Mouse (Mus musculus): ENCODE results near the gene Gm42517. TPM values are rescaled to one million over a fixed set of nuclear protein-coding genes. Genes with fewer than 3 reads are reported as not detected.

Gm42517 gene
- polyA plus RNA-seq, 1 experiment from 2014 or later, result not detected

DNA sequence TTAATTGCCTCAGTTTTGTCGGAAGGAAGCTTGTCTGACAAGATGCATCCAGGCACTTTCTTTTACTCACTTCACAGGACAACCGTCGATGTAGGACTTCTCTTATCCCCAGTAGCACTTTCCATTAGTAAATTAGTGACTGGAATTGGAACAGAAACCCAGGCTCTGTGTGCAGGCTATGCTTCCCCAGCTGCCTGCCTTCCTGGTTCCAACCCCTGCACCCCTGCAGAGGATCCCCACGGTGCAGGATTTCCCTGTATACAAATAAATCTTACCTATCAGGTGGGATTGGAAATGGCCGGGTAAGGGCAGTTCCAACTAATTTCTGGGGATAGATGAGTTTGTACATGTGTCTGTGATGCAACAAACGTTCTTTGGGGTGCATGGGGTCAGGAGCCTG lies 2.2 kb upstream of the Gm42517 start:
- no peak overlapping the region for H3K9ac ChIP-seq
- no peaks in the 10 kb centered on the region for H3K36me3 ChIP-seq
- no peak overlapping the region for H3K4me3 ChIP-seq
- WGBS, result 3% methylated on average over 6 of the region's 6 CpGs
- no peak overlapping the region for H3K27ac ChIP-seq (replicated peaks)
- peaks cover 31% of the 10 kb centered on the region for H3K4me1 ChIP-seq
- H3K27me3 ChIP-seq (replicated peaks), result peaks cover 94% of the 10 kb centered on the region
- H3K9me3 ChIP-seq, result no peaks in the 10 kb centered on the region
- no peak for ATAC-seq (ENCODE audit: extremely low read depth, insufficient number of reproducible peaks, low FRiP score, low TSS enrichment)
- H3K4me2 ChIP-seq, result no peak overlapping the region

DNA sequence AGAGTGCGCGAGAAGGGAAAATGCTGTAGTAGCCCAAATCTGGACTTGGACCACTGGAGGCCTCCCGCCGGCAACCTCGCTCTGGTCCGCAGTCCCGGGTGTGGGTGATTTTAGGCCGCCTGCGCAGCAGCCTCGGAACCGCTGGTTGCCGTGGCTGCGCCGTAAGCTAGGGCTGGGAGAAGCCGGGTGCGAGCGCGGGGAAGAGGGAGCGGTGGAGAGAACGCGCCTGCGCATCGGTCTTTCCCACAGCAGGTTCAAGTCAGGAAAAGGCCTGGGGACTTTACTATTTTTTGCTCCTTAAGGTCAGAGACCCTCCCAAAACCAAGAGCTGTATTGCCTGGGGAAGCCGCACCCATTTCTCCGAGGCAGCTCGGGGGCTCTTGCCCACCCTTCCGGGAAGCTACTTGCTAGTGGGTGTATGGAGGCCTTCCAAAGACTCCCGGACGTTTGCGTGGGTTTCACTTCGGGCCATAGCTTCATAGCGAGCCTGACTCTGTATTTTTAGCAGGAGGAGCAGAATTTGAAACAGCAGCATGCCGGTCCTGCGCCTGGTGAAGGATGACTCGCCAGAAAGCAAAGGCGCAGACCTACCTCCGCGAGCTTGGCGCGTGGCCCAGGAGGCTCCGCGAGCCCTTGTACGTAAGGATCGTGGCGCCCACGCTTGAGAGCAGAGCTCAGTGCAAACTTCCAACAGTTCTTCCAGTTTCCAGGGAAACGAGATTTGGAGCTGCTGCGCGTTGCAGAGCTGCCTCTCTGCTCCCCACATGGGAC lies 1.3 kb upstream of the Gm42517 start:
- WGBS, result 1% methylated on average over 49 of the region's 49 CpGs
- no peaks in the 10 kb centered on the region for H3K36me3 ChIP-seq
- H3K4me1 ChIP-seq, result peaks cover 31% of the 10 kb centered on the region
- no peak overlapping the region for H3K27ac ChIP-seq (replicated peaks)
- peaks cover 97% of the 10 kb centered on the region for H3K27me3 ChIP-seq (replicated peaks)
- no peaks in the 10 kb centered on the region for H3K9me3 ChIP-seq
- ATAC-seq (ENCODE audit: extremely low read depth, insufficient number of reproducible peaks, low FRiP score, low TSS enrichment), result no peak
- peak overlapping the region; percentile 64 for H3K4me3 ChIP-seq
- H3K9ac ChIP-seq, result peak overlapping the region; percentile 58
- H3K4me2 ChIP-seq, result peak overlapping the region; percentile 88

DNA sequence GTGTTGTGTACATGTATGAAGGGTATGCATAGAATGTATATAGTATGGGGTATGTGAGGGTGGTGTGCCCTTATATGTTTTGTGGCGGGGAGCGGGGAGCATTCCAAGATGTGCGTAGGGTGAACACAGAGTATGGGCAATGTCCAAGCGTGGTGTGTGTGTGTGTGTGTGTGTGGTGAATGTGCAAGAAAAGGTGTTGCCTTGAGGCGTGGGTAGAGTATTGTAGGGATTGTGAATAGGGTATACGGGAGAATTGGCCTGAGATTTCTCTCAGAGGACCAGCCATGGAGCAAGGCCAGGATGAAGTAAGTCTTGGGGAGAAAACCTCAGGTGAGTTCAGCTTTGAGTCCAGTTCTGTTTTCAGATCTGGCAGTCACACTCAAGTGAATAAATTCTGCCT lies 724 bp upstream of the Gm42517 start:
- H3K9ac ChIP-seq, result peak overlapping the region; percentile 58; the same call in 1 of the 2 replicates
- ATAC-seq (ENCODE audit: extremely low read depth, insufficient number of reproducible peaks, low FRiP score, low TSS enrichment), result no peak
- no peak overlapping the region for H3K27ac ChIP-seq (replicated peaks)
- H3K36me3 ChIP-seq, result no peaks in the 10 kb centered on the region
- peaks cover 98% of the 10 kb centered on the region for H3K27me3 ChIP-seq (replicated peaks)
- H3K9me3 ChIP-seq, result no peaks in the 10 kb centered on the region
- H3K4me3 ChIP-seq, result peak overlapping the region; percentile 64
- H3K4me1 ChIP-seq, result peaks cover 31% of the 10 kb centered on the region
- 7% methylated on average over 6 of the region's 6 CpGs for WGBS
- H3K4me2 ChIP-seq, result peak overlapping the region; percentile 88

DNA sequence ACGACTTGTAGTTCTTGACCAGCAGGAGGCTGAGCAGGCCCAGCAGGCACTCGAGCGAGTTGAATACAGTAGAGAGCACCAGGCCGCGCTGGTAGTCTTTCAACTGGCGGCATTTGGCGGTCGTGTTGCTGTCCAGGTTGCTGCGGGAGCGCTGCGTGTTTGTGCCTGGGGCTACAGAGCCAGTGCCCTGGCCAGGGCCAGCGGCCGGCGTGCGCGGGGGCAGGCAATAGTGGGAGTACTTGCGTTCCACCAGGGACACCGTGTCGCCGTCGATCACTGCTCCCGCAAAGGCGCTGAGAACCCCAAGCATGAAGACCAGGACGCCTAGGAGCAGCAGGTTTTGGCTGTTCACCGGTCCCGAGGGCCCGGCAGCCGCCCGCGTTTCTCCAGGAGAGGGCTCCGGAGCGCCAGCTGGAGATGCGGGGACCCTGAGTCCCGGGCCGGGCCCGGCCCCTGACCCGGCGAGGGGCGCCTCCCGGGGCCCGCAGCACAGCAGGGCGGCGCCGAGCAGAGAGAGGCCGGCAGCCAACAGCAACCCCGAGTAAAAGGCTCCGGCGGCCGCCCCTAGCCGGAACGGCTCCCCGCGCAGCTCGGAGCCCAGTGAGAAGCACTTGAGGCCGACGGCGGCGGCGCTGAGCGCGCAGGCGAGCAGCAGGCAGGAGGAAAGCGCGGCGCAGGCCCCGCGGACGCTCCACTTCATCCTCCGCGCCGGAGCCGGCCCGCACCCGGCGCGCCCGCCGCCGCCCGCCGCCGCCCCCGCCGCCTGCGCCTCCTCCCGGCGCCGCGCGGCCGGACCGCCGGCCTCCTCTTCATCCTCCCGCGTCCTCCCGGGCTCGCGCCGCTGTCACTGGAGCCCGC lies 509 bp downstream of the Gm42517 start:
- H3K4me2 ChIP-seq, result peak overlapping the region; percentile 88
- under 1% methylated on average over 89 of the region's 100 CpGs for WGBS
- H3K4me3 ChIP-seq, result peak overlapping the region; percentile 64
- peak overlapping the region; percentile 76 for H3K9ac ChIP-seq
- H3K9me3 ChIP-seq, result no peaks in the 10 kb centered on the region
- ATAC-seq (ENCODE audit: extremely low read depth, insufficient number of reproducible peaks, low FRiP score, low TSS enrichment), result 0 out of 2 replicates have a peak, but pooled peaks have one; percentile 2
- no peaks in the 10 kb centered on the region for H3K36me3 ChIP-seq
- peaks cover 98% of the 10 kb centered on the region for H3K27me3 ChIP-seq (replicated peaks)
- H3K27ac ChIP-seq (replicated peaks), result no peak overlapping the region
- peaks cover 31% of the 10 kb centered on the region for H3K4me1 ChIP-seq

DNA sequence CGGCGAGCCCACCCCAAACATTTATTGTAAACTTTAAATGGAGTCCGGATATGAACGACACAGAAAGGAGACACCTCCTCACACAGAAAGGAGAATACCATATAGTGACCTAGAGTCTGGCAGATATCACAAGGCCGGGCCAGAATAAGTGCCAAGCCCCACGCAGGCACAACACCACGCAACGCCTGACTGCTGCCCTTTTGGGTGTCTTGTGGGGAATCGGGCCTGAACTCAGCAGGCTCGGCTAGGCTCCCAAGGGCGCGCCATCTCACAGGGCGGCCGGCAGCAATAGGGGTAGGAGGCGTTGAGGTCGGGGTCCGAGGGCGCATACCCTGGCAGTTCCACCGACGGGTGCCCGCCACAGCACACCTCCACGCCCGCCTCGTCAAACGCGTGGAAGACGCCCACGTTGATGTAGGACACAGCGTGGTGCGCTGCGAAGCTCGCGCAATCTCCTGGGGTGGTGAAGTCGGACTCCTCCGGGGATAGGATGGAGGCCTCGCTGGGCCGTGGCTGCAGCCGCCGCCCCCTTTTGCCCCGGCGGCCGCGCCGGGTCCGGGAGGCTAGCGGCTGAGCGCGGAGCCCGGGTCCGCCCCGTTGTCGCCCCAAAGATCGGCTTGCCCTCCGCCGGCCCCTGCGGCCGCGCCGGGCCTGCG lies 1.3 kb downstream of the Gm42517 start:
- WGBS, result 3% methylated on average over 51 of the region's 60 CpGs
- no peak overlapping the region for H3K27ac ChIP-seq (replicated peaks)
- no peak; the same call in 1 of the 2 replicates for ATAC-seq (ENCODE audit: extremely low read depth, insufficient number of reproducible peaks, low FRiP score, low TSS enrichment)
- H3K36me3 ChIP-seq, result no peaks in the 10 kb centered on the region
- no peaks in the 10 kb centered on the region for H3K9me3 ChIP-seq
- peak overlapping the region; percentile 76 for H3K9ac ChIP-seq
- H3K4me1 ChIP-seq, result peaks cover 31% of the 10 kb centered on the region
- peak overlapping the region; percentile 64 for H3K4me3 ChIP-seq
- H3K4me2 ChIP-seq, result peak overlapping the region; percentile 88
- peaks cover 90% of the 10 kb centered on the region for H3K27me3 ChIP-seq (replicated peaks)

DNA sequence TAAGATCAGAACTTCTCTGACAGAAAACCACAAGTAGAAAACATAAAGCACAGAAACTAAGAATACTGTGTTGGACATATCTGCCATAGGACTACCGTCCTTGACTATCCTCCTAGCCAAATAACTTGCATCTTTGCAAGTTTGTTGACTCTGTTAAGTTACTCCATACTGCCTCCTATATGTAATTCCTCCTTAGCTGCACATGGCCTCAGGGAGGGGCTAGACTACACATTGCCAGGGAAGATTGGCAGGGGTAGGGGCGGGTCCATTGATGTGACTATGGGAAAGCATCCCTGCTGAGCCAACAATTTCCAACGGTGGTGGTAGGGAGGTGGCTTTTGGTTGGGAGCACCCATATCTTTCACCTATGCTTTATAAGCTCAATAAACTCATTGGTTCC lies 5.4 kb downstream of the Gm42517 start:
- ATAC-seq (ENCODE audit: extremely low read depth, insufficient number of reproducible peaks, low FRiP score, low TSS enrichment), result no peak
- no peak overlapping the region for H3K4me2 ChIP-seq
- peaks cover 58% of the 10 kb centered on the region for H3K27me3 ChIP-seq (replicated peaks)
- H3K36me3 ChIP-seq, result no peaks in the 10 kb centered on the region
- no peak overlapping the region for H3K9ac ChIP-seq
- peaks cover 12% of the 10 kb centered on the region for H3K4me1 ChIP-seq
- 38% methylated on average over 3 of the region's 3 CpGs for WGBS
- H3K9me3 ChIP-seq, result no peaks in the 10 kb centered on the region
- no peak overlapping the region for H3K4me3 ChIP-seq
- no peak overlapping the region for H3K27ac ChIP-seq (replicated peaks)

DNA sequence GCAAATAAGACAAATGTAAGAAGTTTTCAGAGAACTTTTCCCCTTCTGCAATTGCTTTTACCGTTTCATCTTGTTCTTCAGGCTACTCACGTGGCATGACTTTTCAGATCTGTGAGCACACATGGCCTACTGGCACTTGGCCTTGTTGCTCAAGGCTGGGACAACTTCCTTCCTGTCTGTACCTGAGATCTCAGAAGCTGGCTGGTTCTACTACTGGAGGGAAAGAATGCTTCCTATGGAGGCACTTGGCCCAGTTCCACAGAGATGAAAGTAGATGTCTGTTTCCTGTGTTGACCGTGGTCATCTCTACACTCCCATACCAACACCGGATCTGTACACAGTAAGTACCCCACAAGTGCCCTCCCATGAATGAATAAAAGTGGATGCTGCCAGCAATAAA lies 7.5 kb downstream of the Gm42517 start:
- H3K9ac ChIP-seq, result no peak overlapping the region
- H3K9me3 ChIP-seq, result no peaks in the 10 kb centered on the region
- H3K27me3 ChIP-seq (replicated peaks), result peaks cover 36% of the 10 kb centered on the region
- no peaks in the 10 kb centered on the region for H3K36me3 ChIP-seq
- H3K27ac ChIP-seq (replicated peaks), result no peak overlapping the region
- H3K4me3 ChIP-seq, result no peak overlapping the region
- H3K4me2 ChIP-seq, result no peak overlapping the region
- no peaks in the 10 kb centered on the region for H3K4me1 ChIP-seq
- ATAC-seq (ENCODE audit: extremely low read depth, insufficient number of reproducible peaks, low FRiP score, low TSS enrichment), result no peak
- WGBS, result 72% methylated on average over 4 of the region's 4 CpGs

DNA sequence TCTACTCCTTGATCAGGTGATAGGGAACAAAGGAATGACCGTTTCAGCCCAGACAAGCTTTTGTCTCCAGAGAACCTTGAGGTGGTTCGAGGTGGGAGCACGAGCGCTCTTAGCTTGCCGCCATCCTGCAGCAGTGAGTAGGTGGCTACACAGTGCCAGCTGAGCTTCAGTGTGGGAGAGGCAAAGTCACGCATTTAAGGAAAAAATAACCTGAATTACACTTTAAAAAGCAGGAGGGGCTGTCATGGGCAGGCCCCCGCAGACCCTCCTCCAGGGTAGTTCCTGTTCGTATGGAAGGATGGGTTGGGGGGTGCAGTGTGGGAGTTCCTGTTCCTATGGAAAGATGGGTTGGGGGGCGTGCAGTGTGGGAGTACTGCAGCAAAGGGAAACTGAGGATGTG lies 8.2 kb downstream of the Gm42517 start:
- 80% methylated on average over 9 of the region's 9 CpGs for WGBS
- Histone ChIP-seq H3K4me2 (no peak overlapping the region), H3K4me3 (no peak overlapping the region), H3K4me1 (no peaks in the 10 kb centered on the region), H3K27me3 (replicated peaks) (peaks cover 29% of the 10 kb centered on the region), H3K9me3 (no peaks in the 10 kb centered on the region), H3K36me3 (no peaks in the 10 kb centered on the region), H3K9ac (no peak overlapping the region), H3K27ac (replicated peaks) (no peak overlapping the region)
- ATAC-seq (ENCODE audit: extremely low read depth, insufficient number of reproducible peaks, low FRiP score, low TSS enrichment), result no peak

DNA sequence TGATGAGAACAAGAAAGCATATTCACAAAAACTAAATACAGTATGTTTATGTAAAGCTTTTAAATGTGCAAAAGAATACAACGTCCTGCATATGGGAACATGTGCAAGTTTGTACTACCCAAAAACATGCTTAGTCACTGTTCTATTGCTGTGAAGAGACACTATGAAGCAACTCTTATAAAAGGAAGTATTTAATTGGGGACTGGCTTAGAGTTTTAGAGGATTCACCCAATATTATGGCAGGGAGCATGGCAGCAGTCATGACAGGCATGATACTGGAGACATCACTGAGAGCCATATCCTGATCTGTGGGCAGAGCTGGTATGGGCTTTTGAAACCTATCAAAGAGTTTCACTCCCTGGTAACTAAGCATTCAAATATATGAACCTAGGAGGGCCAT lies 9.9 kb downstream of the Gm42517 start:
- no peaks in the 10 kb centered on the region for H3K36me3 ChIP-seq
- no peak for ATAC-seq (ENCODE audit: extremely low read depth, insufficient number of reproducible peaks, low FRiP score, low TSS enrichment)
- H3K4me2 ChIP-seq, result no peak overlapping the region
- H3K4me1 ChIP-seq, result no peaks in the 10 kb centered on the region
- peaks cover 13% of the 10 kb centered on the region for H3K27me3 ChIP-seq (replicated peaks)
- WGBS, result 93% methylated on average over 1 of the region's 1 CpGs
- no peak overlapping the region for H3K27ac ChIP-seq (replicated peaks)
- H3K9me3 ChIP-seq, result no peaks in the 10 kb centered on the region
- H3K4me3 ChIP-seq, result no peak overlapping the region
- H3K9ac ChIP-seq, result no peak overlapping the region

DNA sequence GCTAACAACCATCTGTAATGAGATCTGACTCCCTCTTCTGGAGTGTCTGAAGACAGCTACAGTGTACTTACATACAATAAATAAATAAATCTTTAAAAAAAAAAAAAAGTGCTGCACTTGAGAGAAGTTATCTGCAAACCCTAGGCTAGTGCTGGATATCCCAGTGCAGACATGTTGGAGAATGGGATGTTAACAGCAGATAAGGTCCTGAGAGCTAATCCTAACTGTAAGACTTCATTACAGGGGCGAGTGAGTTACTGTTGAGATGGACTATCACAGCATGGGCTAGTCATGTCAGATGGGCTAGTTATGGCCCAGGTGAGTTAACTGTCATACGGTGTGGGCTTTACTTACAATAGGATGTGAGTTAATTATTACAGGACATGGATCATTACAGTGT lies 13.7 kb downstream of the Gm42517 start:
- Histone ChIP-seq H3K4me3 (no peak overlapping the region), H3K27ac (replicated peaks) (no peak overlapping the region), H3K9ac (no peak overlapping the region), H3K4me1 (no peaks in the 10 kb centered on the region), H3K4me2 (no peak overlapping the region), H3K36me3 (peaks cover 21% of the 10 kb centered on the region), H3K27me3 (replicated peaks) (no peaks in the 10 kb centered on the region), H3K9me3 (0 out of 2 replicates have a peak, but pooled peaks cover 3% of the 10 kb centered on the region)
- ATAC-seq (ENCODE audit: extremely low read depth, insufficient number of reproducible peaks, low FRiP score, low TSS enrichment), result no peak
- WGBS, result 81% methylated on average over 2 of the region's 2 CpGs

DNA sequence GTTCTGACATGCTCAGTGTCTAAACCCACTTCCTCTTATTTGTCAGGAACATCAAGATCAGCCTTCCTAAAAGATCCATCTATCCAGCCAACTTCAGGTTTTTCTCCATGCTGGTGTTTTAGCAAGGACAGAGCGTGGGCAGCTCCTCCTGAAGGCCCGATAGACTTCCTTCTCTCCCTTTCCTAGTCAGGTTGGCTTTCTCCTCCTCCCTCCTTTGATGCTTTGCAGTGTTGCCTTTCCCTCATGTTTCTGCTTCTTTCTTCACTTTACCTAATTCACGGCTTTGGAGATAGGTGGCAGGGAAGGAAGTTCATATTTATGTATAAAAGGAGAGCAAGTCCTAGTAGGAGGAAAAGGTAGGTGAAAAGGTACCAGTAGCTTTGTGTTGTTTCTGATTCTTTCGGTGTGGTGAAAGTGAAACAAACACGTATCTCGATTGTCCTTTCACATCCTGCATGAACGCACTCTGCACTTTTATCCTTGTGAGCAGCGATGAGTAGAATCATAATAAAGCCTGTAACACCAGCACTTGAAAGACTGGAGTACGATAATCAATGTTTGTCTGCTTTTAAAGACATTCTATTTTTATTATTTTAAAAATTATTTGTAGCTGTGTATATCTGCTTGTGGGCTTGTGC lies 18.1 kb downstream of the Gm42517 start:
- H3K9ac ChIP-seq, result no peak overlapping the region
- H3K36me3 ChIP-seq, result peaks cover 44% of the 10 kb centered on the region
- H3K4me2 ChIP-seq, result no peak overlapping the region
- H3K27me3 ChIP-seq (replicated peaks), result no peaks in the 10 kb centered on the region
- ATAC-seq (ENCODE audit: extremely low read depth, insufficient number of reproducible peaks, low FRiP score, low TSS enrichment), result no peak
- peaks cover 7% of the 10 kb centered on the region; the same call in 1 of the 2 replicates for H3K4me1 ChIP-seq
- 0 out of 2 replicates have a peak, but pooled peaks cover 3% of the 10 kb centered on the region for H3K9me3 ChIP-seq
- no peak overlapping the region for H3K4me3 ChIP-seq
- no peak overlapping the region for H3K27ac ChIP-seq (replicated peaks)
- WGBS, result 91% methylated on average over 9 of the region's 9 CpGs

All from heart, embryonic 13.5 days (tissue).